Mouse (Mus musculus) heart, embryonic 11.5 days (tissue): ENCODE results near the gene Zfp566. TPM values are rescaled to one million over a fixed set of nuclear protein-coding genes. Genes with fewer than 3 reads are reported as not detected.

Experiments used
- ATAC-seq: fragments of 200-750 bp; cut with Nextera tagmentation; replicated peaks from 2 replicates; pipeline ENCODE4 v1.8.0; 2017; ENCODE audit warnings: moderate library complexity; ENCODE audit not compliant: insufficient number of reproducible peaks, low FRiP score, low TSS enrichment
- H3K27ac ChIP-seq: fragments of 300-500 bp; sonication (generic); 2 replicates; pipeline ENCODE4 v1.5.1; 2014; ENCODE audit warnings: mild to moderate bottlenecking, low read depth, low read length
- H3K27me3 ChIP-seq: fragments of 300-500 bp; sonication (generic); 2 replicates; pipeline ENCODE4 v1.6.1; 2014; ENCODE audit warnings: mild to moderate bottlenecking, low read length, mixed read lengths; ENCODE audit not compliant: control insufficient read depth, insufficient read depth
- H3K36me3 ChIP-seq: fragments of 300-500 bp; sonication (generic); 2 replicates; pipeline ENCODE4 v1.6.1; 2014; ENCODE audit warnings: mild to moderate bottlenecking, low read length, moderate library complexity, mixed read lengths; ENCODE audit not compliant: control insufficient read depth, insufficient read depth
- H3K4me1 ChIP-seq: fragments of 300-500 bp; sonication (generic); 2 replicates; pipeline ENCODE4 v1.6.1; 2014; ENCODE audit warnings: low read length; ENCODE audit not compliant: control insufficient read depth, insufficient read depth
- H3K4me2 ChIP-seq: fragments of 300-500 bp; sonication (generic); 2 replicates; pipeline ENCODE4 v1.6.1; 2014; ENCODE audit warnings: mild to moderate bottlenecking, moderate library complexity
- H3K4me3 ChIP-seq: fragments of 300-500 bp; sonication (generic); 2 replicates; pipeline ENCODE4 v1.5.1; 2014; ENCODE audit warnings: low read depth, low read length
- H3K9ac ChIP-seq: fragments of 300-500 bp; sonication (generic); 2 replicates; pipeline ENCODE4 v1.6.1; 2014; ENCODE audit warnings: mild to moderate bottlenecking, low read depth, low read length, moderate library complexity
- H3K9me3 ChIP-seq: fragments of 300-500 bp; sonication (generic); replicated peaks from 2 replicates; pipeline ENCODE4 v1.6.1; 2016; ENCODE audit warnings: low read length; ENCODE audit not compliant: control insufficient read depth
- WGBS: fragments of 180-500 bp; shearing (Covaris S2); extraction: QIAGEN DNeasy Blood & Tissue Kit; methylation state at CpG from one replicate; pipeline ENCODE4 v1.1.7; 2014; ENCODE audit not compliant: insufficient replicate concordance; 5-methylcytosine and 5-hydroxymethylcytosine counted together
- microRNA-seq: library from miRNA; unstranded; fragments of <30 nt; microRNA quantifications from one replicate; pipeline ENCODE4, GENCODE M21; 2016; ENCODE audit warnings: borderline number of aligned reads
- polyA plus RNA-seq: library from polyadenylated mRNA; unstranded; fragments of >200 nt; fragmentation: Nextera tagmentation; extraction: Ambion mirVana; gene quantifications from 2 replicates; pipeline ENCODE4 v1.2.1, GENCODE M21; 2014

Zfp566 gene
- polyA plus RNA-seq, 1 experiment from 2014 or later = 7.4 TPM

- Histone ChIP-seq H3K27me3 (no peaks in the 10 kb centered on the region), H3K4me2 (no peak overlapping the region), H3K9ac (no peak overlapping the region), H3K27ac (no peak overlapping the region), H3K9me3 (no peaks in the 10 kb centered on the region), H3K4me1 (no peaks in the 10 kb centered on the region), H3K4me3 (no peak overlapping the region), H3K36me3 (no peaks in the 10 kb centered on the region)
- WGBS = 92% methylated on average over 12 of the region's 12 CpGs
- no peak for ATAC-seq
Observed at GRCm38 (mm10) chr7:30034331-30034730, 56.0 kb downstream of the Zfp566 start.

DNA sequence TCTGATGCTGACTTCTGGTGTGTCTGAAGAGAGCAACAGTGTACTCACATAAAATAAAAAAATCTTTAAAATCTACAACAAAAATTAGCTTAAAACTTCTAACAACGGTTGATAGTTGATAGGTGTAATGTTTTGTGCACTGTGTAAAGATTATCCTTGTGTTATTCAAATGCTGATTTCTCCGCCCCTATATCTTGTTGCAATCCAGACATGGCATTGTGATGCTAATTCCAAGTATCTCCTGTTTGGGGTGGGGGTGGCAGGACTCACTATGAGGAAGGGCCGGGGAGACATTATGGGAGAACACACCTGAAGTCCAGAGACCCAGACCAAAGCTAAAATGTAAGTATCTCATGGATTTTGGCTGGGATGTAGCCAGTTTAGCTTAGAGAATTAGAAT is 58.9 kb downstream of the Zfp566 start:
- ATAC-seq = no peak
- Histone ChIP-seq H3K4me1 (no peaks in the 10 kb centered on the region), H3K9me3 (no peaks in the 10 kb centered on the region), H3K9ac (no peak overlapping the region), H3K4me3 (no peak overlapping the region), H3K27ac (no peak overlapping the region), H3K36me3 (peaks cover 1% of the 10 kb centered on the region; the same call in 1 of the 2 replicates), H3K27me3 (no peaks in the 10 kb centered on the region), H3K4me2 (no peak overlapping the region)
- 86% methylated on average over 3 of the region's 3 CpGs for WGBS

DNA sequence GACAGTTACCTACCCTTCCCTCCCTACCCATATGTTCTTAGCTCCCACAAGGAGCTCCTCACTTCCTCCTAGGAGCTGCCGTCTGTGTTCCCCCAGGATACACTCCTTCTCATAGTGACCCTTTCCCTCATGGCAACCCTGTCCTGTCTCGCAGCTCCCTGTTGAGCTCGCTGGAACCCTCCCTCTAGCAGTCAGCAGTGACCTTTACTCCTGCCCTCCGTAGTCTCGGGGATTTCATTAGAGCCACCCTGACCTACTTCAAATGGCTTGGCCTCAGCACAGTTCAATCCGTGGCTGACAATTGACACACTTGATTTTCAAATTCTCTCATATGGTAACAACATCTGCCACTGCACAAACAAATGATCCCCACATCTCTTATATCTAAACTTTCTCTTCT is 59.6 kb downstream of the Zfp566 start:
- no peak overlapping the region for H3K9ac ChIP-seq
- H3K9me3 ChIP-seq = no peaks in the 10 kb centered on the region
- H3K27me3 ChIP-seq = no peaks in the 10 kb centered on the region
- ATAC-seq = no peak
- no peaks in the 10 kb centered on the region for H3K4me1 ChIP-seq
- H3K4me2 ChIP-seq = no peak overlapping the region
- no peak overlapping the region for H3K4me3 ChIP-seq
- 39% methylated on average over 6 of the region's 6 CpGs for WGBS
- peaks cover 5% of the 10 kb centered on the region; the same call in 1 of the 2 replicates for H3K36me3 ChIP-seq
- no peak overlapping the region for H3K27ac ChIP-seq

DNA sequence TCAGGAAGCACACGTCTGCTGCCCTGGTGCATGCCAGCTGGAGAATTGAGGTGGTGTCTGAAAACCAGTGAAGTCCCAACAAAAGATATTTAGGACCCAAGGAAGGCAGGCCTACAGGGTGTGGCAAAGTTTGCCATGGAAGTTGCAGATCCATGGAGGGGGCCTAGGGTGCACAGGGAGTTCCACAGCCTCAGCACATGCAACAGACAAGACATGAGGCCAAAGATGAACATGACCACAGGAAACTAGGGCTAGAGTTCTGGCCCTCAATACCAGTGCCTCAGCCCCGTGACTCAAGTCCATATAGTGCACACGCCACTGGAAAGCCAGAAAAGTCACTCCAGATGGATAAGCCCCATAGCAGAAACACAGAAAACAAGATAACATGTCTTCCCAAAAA is 61.8 kb downstream of the Zfp566 start:
- Histone ChIP-seq H3K9ac (no peak overlapping the region), H3K36me3 (peaks cover 13% of the 10 kb centered on the region), H3K4me2 (no peak overlapping the region), H3K4me1 (no peaks in the 10 kb centered on the region), H3K4me3 (no peak overlapping the region), H3K9me3 (no peaks in the 10 kb centered on the region), H3K27me3 (no peaks in the 10 kb centered on the region), H3K27ac (no peak overlapping the region)
- no peak for ATAC-seq
- 86% methylated on average over 3 of the region's 3 CpGs for WGBS

Small RNAs within 50 kb of the gene (microRNA-seq; reads per million reads assigned to microRNA genes)
- not detected for gene Gm23368

Other genes starting within 250 kb of the Zfp566 start
- gene Zfp940, start 236.9 kb downstream of the Zfp566 start, polyA plus RNA-seq = 2.8 and 4.7 TPM in 2 replicates
- 3.8 and 4.1 TPM in 2 replicates for gene Zfp420, start 230.5 kb downstream of the Zfp566 start, polyA plus RNA-seq
- 9.3 and 9.4 TPM in 2 replicates for gene Zfp27, start 184.0 kb downstream of the Zfp566 start, polyA plus RNA-seq
- 4.1 and 6.2 TPM in 2 replicates for gene Zfp383, start 182.3 kb downstream of the Zfp566 start, polyA plus RNA-seq
- gene Zfp74, start 136.4 kb downstream of the Zfp566 start, polyA plus RNA-seq = 7.0 and 10.0 TPM in 2 replicates
- gene Zfp568, start 106.6 kb downstream of the Zfp566 start, polyA plus RNA-seq = 28.8 and 30.4 TPM in 2 replicates
- 3.1 and 3.8 TPM in 2 replicates for gene Zfp14, start 39.1 kb downstream of the Zfp566 start, polyA plus RNA-seq
- 4.1 TPM in 2 replicates for gene Zfp82, start 17.6 kb downstream of the Zfp566 start, polyA plus RNA-seq
- 0.26 and 0.96 TPM in 2 replicates for gene Gm26920, start 117 bp downstream of the Zfp566 start, polyA plus RNA-seq
- 87.2 and 96.0 TPM in 2 replicates for gene Zfp260, start 4.2 kb upstream of the Zfp566 start, polyA plus RNA-seq
- gene Zfp382, start 31.4 kb upstream of the Zfp566 start, polyA plus RNA-seq = 5.3 and 5.8 TPM in 2 replicates
- gene Zfp146, start 79.2 kb upstream of the Zfp566 start, polyA plus RNA-seq = 6.6 and 10.4 TPM in 2 replicates
- 309 and 324 TPM in 2 replicates for gene Cox7a1, start 93.6 kb upstream of the Zfp566 start, polyA plus RNA-seq
- 64.6 and 71.7 TPM in 2 replicates for gene Capns1, start 108.3 kb upstream of the Zfp566 start, polyA plus RNA-seq
- 120 and 126 TPM in 2 replicates for gene Polr2i, start 141.4 kb upstream of the Zfp566 start, polyA plus RNA-seq
- 184 and 185 TPM in 2 replicates for gene Tbcb, start 141.7 kb upstream of the Zfp566 start, polyA plus RNA-seq
- gene Ovol3, start 145.2 kb upstream of the Zfp566 start, polyA plus RNA-seq = not detected in 2 replicates
- gene Thap8, start 189.6 kb upstream of the Zfp566 start, polyA plus RNA-seq = 0.20 and 0.38 TPM in 2 replicates
- 7.7 and 9.9 TPM in 2 replicates for gene Wdr62, start 189.9 kb upstream of the Zfp566 start, polyA plus RNA-seq
- 18.6 and 22.1 TPM in 2 replicates for gene Clip3, start 201.2 kb upstream of the Zfp566 start, polyA plus RNA-seq
- 65.5 and 66.1 TPM in 2 replicates for gene Alkbh6, start 218.2 kb upstream of the Zfp566 start, polyA plus RNA-seq
- gene Syne4, start 224.3 kb upstream of the Zfp566 start, polyA plus RNA-seq = 18.1 and 20.0 TPM in 2 replicates
- not detected in 2 replicates for gene E130208F15Rik, start 231.2 kb upstream of the Zfp566 start, polyA plus RNA-seq
- gene Sdhaf1, start 233.4 kb upstream of the Zfp566 start, polyA plus RNA-seq = 14.6 and 16.6 TPM in 2 replicates